Mouse (Mus musculus) thymus, adult 2 months (tissue): ENCODE data around the gene Nckap5. TPM values are rescaled to one million over a fixed set of nuclear protein-coding genes. Genes with fewer than 3 reads are reported as not detected.

Source experiments
- DNase-seq: peaks from one replicate; pipeline ENCODE4 v3.0.0; 2021
- H3K27ac ChIP-seq: fragments of 200-500 bp; 2 replicates; pipeline ENCODE4 v1.5.1; 2012; ENCODE audit warnings: low read length, control low read depth; ENCODE audit not compliant: control insufficient read depth, insufficient read depth
- H3K27me3 ChIP-seq: fragments of 200-500 bp; 2 replicates; pipeline ENCODE4 v1.6.1; 2012; ENCODE audit warnings: mild to moderate bottlenecking, low read length, moderate library complexity, mixed read lengths; ENCODE audit not compliant: control insufficient read depth, insufficient read depth
- H3K36me3 ChIP-seq: fragments of 200-500 bp; 2 replicates; pipeline ENCODE4 v1.6.1; 2012; ENCODE audit warnings: mild to moderate bottlenecking, low read length, moderate library complexity; ENCODE audit not compliant: control insufficient read depth, insufficient read depth
- H3K4me1 ChIP-seq: fragments of 200-500 bp; replicated peaks from 2 replicates; pipeline ENCODE4 v1.6.1; 2012; ENCODE audit warnings: low read length; ENCODE audit not compliant: control insufficient read depth, insufficient read depth
- H3K4me3 ChIP-seq: fragments of 200-500 bp; 2 replicates; pipeline ENCODE4 v1.5.1; 2012; ENCODE audit warnings: mild to moderate bottlenecking, low read length, control low read depth, moderate library complexity; ENCODE audit not compliant: control insufficient read depth, insufficient read depth
- CTCF ChIP-seq: fragments of 200-500 bp; IDR thresholded peaks from 2 replicates; pipeline ENCODE4 v1.5.1; 2012; ENCODE audit warnings: mild to moderate bottlenecking, control low read depth, low read length, moderate library complexity, borderline replicate concordance; ENCODE audit not compliant: control insufficient read depth, poor library complexity, insufficient read depth; ENCODE audit errors: extremely low read depth
- POLR2A ChIP-seq: fragments of 200-500 bp; IDR thresholded peaks from 2 replicates; pipeline ENCODE4 v1.6.1; 2012; ENCODE audit warnings: mild to moderate bottlenecking, low read length, control low read depth, moderate library complexity; ENCODE audit not compliant: control insufficient read depth, poor library complexity, insufficient read depth; ENCODE audit errors: extremely low read depth
- WGBS: fragments of 180-500 bp; shearing (Covaris S2); methylation state at CpG from one replicate; pipeline ENCODE4 v1.1.7; 2018; 5-methylcytosine and 5-hydroxymethylcytosine counted together
- polyA plus RNA-seq: library from polyadenylated mRNA; depleted of rRNA; stranded (reverse); fragments of >200 nt; gene quantifications from 2 replicates; pipeline ENCODE4 v1.2.3, GENCODE M21; 2012

Gene Nckap5
- polyA plus RNA-seq, 1 experiment = 0.50 TPM

DNA sequence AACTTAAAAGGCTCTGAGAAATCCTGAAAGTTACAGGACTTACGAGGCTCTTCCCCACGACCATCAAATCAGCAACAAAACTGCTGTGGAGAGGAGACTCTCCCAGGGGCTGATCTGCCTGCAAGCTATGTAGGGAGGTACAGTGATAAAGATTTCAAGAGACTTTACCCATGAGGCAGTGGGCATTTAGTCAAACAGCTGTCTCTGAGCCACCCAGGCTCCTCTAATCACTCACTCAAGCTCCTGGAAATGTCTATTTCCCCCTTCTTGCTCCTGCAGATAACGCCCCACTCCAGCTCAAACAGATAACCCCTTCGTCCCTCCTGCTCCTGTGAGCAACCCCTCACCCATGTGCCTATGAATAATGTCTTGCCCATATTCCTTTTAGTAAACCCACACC is 496.4 kb downstream of the Nckap5 start:
- WGBS = 83% methylated on average over 4 of the region's 4 CpGs

DNA sequence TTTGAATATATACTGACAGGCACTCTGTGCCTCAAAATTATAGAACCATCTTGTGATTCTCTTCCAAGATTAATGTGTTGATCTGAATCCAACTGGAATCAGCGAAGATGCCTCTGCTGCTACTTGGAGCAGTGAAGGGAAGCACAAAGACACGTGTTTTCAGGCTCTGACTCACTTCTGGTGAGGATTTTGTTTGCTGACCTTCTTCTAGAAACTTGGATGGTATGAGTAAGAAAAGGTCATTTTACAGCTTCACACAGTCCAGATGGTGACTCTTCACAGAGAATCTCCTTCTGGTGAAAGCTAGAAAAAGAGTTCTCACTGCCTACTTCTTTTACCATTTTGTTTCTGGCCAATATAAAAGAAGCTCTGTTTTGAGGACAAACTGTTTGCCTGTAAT is 498.6 kb downstream of the Nckap5 start:
- no peaks in the 10 kb centered on the region for H3K36me3 ChIP-seq
- no peaks in the 10 kb centered on the region for H3K4me1 ChIP-seq
- no peak for TF ChIP-seq CTCF
- TF ChIP-seq POLR2A = no peak
- DNase-seq = no peak
- no peak overlapping the region for H3K4me3 ChIP-seq
- 79% methylated on average over 2 of the region's 2 CpGs for WGBS
- no peak overlapping the region for H3K27ac ChIP-seq
- no peaks in the 10 kb centered on the region for H3K27me3 ChIP-seq

More for the DNA sequence above, 496.4 kb downstream of the Nckap5 start:
- no peaks in the 10 kb centered on the region for H3K4me1 ChIP-seq
- no peak overlapping the region for H3K27ac ChIP-seq
- H3K36me3 ChIP-seq = no peaks in the 10 kb centered on the region
- no peak for TF ChIP-seq CTCF
- no peak for TF ChIP-seq POLR2A
- no peaks in the 10 kb centered on the region for H3K27me3 ChIP-seq
- H3K4me3 ChIP-seq = no peak overlapping the region
- no peak for DNase-seq

DNA sequence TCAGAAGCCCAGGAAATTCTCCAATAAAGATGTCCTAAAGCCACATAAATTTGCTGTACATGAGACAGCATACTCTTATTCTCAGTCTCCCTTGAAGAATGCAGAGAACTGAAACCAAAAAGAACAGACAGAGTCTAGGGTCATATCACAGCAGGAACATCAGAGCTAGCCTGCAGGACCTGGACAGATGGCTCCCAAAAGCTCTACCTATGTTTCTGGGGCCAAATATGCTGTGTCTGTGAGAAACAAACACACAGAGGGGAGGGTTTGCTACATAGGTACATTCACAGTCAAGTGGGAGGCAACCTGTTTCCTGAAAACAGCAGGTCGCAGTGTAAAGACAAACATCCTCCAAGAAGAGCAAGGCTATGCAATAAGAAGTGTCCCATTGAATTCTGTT is 509.9 kb downstream of the Nckap5 start:
- no peaks in the 10 kb centered on the region for H3K36me3 ChIP-seq
- H3K27me3 ChIP-seq = no peaks in the 10 kb centered on the region
- 66% methylated on average over 1 of the region's 1 CpGs for WGBS
- no peak overlapping the region for H3K4me3 ChIP-seq
- no peak overlapping the region for H3K27ac ChIP-seq
- no peak for DNase-seq
- H3K4me1 ChIP-seq = no peaks in the 10 kb centered on the region
- no peak for TF ChIP-seq POLR2A
- TF ChIP-seq CTCF = no peak

DNA sequence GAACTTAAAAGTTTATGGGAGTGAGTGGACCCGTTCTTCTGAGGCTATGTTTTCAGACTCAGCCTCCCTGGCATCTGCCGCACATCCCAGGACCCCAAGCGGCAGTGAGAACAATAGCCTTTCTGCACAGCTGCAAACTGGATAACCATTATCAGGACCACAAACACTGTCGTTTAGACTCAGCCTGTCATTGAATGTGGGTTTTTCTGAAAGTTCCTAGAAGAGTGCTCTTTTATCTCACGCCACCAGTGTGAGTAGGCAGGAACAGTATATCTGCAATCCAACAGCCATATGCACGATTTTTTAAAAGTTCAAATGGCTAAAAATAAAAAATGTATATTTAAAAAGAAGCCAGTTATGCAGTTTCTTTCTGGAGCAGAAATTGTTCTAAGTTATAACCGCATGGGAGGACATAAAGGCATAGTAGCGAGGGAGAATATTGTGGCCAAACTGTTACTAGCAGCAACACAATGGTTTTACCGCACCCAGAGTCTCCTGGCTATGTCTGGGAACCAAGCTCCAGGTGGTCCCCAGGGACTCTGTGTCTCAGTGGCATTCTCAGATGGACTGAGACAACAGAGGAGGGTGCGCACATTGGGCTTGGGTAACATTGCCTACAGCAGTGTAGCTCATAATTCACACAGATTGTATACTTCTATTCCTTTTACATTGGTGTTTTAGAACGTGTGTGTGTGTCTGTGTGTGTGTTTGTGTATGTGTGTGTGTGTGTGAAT is 512.6 kb downstream of the Nckap5 start:
- whole genome bisulfite sequencing = 50% methylated on average over 11 of the region's 11 CpGs
- Histone ChIP-seq H3K4me3 (no peak overlapping the region), H3K27me3 (no peaks in the 10 kb centered on the region), H3K4me1 (no peaks in the 10 kb centered on the region), H3K27ac (no peak overlapping the region), H3K36me3 (no peaks in the 10 kb centered on the region)
- DNase-seq = no peak
- TF ChIP-seq CTCF = no peak
- TF ChIP-seq POLR2A = no peak

DNA sequence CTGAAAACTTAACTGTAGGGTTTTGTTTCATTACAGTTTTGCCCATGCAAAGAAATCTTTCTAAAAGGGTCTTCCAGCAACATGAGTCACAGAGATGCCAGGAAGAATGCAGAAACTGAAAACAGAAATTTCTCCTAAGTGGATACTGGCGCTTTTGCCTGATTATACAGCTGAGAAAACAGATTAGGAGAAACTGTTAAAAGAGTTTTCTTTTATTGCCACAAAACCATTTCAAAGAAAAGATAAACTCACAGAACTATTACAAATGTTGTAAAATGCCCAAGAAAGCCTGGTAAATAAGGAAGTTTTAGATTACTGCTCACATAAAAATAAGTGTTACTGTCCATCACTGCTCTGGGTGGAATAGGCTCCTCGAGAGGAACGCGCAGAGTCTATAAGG is 513.3 kb downstream of the Nckap5 start:
- no peaks in the 10 kb centered on the region for H3K4me1 ChIP-seq
- TF ChIP-seq CTCF (no peak), POLR2A (no peak)
- no peaks in the 10 kb centered on the region for H3K36me3 ChIP-seq
- no peaks in the 10 kb centered on the region for H3K27me3 ChIP-seq
- no peak overlapping the region for H3K27ac ChIP-seq
- no peak for DNase-seq
- no peak overlapping the region for H3K4me3 ChIP-seq
- WGBS = 82% methylated on average over 4 of the region's 4 CpGs

DNA sequence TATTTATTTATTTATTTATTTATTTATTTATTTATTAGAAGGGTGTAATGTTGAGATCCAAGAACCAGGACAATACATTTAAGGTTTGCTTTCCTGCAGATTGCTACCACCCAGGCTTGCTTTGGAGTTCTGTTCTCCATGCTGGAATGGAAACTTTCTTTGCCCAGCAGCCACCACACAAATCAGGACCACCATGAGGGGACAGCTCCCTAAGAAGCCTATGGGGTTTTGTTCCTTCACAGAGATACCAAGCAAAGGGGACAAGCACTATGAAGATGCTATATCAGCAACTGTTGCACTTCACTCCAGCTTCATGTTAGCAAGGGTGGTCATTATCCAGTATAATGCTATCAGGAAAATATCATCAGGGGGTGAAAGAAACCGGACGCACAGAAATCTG is 513.7 kb downstream of the Nckap5 start:
- no peak overlapping the region for H3K4me3 ChIP-seq
- TF ChIP-seq POLR2A = no peak
- H3K4me1 ChIP-seq = no peaks in the 10 kb centered on the region
- WGBS = 82% methylated on average over 2 of the region's 2 CpGs
- no peak overlapping the region for H3K27ac ChIP-seq
- H3K36me3 ChIP-seq = no peaks in the 10 kb centered on the region
- H3K27me3 ChIP-seq = no peaks in the 10 kb centered on the region
- DNase-seq = no peak

DNA sequence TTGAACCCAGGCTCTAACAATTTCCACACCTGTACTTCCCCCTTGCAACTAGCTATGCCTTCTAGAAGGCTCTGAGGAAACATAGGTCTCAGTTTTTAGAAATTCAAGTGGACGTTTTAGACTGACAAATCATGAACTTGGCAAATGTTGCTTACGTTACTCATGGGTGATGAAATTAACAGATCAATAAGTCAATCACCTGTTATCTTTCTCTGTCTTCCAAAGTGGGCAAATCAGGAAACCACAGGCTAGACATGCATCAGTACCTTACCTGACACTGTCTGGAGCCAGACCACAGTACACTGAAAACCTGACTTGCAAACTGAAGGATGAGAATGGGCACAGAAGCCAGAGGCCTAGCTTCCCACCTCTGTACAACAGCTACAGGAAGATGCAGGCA is 529.5 kb downstream of the Nckap5 start:
- no peak for DNase-seq
- Histone ChIP-seq H3K27me3 (no peaks in the 10 kb centered on the region), H3K4me1 (no peaks in the 10 kb centered on the region), H3K36me3 (no peaks in the 10 kb centered on the region), H3K27ac (no peak overlapping the region), H3K4me3 (no peak overlapping the region)
- 84% methylated on average over 2 of the region's 2 CpGs for WGBS
- TF ChIP-seq POLR2A = no peak
- no peak for TF ChIP-seq CTCF

DNA sequence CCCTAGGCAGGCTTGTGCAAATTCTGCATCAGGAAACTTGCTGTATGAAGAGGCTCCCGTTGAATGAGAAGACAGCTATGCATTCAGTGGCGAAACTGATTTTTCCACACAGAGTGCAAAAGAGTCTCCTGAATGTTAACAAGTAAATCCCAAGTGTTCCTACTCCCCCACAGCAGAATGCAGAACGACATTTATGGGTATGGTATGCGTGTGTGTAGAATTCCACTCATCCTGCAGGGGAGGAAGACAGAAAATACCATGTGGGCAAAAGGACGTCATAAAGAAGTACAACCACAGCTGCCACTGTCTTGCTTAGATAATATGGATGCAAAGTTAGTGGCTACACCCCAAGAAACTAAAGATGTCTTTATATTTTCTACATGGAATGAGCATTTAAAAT is 565.7 kb downstream of the Nckap5 start:
- DNase-seq = no peak
- Histone ChIP-seq H3K27ac (no peak overlapping the region), H3K4me3 (no peak overlapping the region), H3K4me1 (no peaks in the 10 kb centered on the region), H3K27me3 (no peaks in the 10 kb centered on the region), H3K36me3 (no peaks in the 10 kb centered on the region)
- 83% methylated on average over 5 of the region's 5 CpGs for WGBS
- TF ChIP-seq POLR2A (no peak), CTCF (no peak)
